Mouse (Mus musculus) forebrain, embryonic 12.5 days (tissue): ENCODE results near the gene Taf10. TPM values are rescaled to one million over a fixed set of nuclear protein-coding genes. Genes with fewer than 3 reads are reported as not detected.
A peak's percentile ranks its signal among the peaks of the same experiment; 100 is the strongest.

Experiments
- ATAC-seq: fragments of 200-750 bp; cut with Nextera tagmentation; 2 replicates; pipeline ENCODE4 v1.8.0; 2017; ENCODE audit warnings: moderate TSS enrichment; ENCODE audit not compliant: low FRiP score
- H3K27ac ChIP-seq: fragments of 300-500 bp; sonication (generic); 2 replicates; pipeline ENCODE4 v1.5.1; 2016; ENCODE audit warnings: mild to moderate bottlenecking
- H3K27me3 ChIP-seq: fragments of 300-500 bp; sonication (generic); 2 replicates; pipeline ENCODE4 v1.6.1; 2016; ENCODE audit warnings: mild to moderate bottlenecking
- H3K36me3 ChIP-seq: fragments of 300-500 bp; sonication (generic); replicated peaks from 2 replicates; pipeline ENCODE4 v1.6.1; 2016; ENCODE audit warnings: mild to moderate bottlenecking
- H3K4me1 ChIP-seq: fragments of 300-500 bp; sonication (generic); 2 replicates; pipeline ENCODE4 v1.6.1; 2016
- H3K4me2 ChIP-seq: fragments of 300-500 bp; sonication (generic); 2 replicates; pipeline ENCODE4 v1.6.1; 2016; ENCODE audit warnings: mild to moderate bottlenecking, moderate library complexity
- H3K4me3 ChIP-seq: fragments of 300-500 bp; sonication (generic); replicated peaks from 2 replicates; pipeline ENCODE4 v1.5.1; 2016; ENCODE audit warnings: mild to moderate bottlenecking
- H3K9ac ChIP-seq: fragments of 300-500 bp; sonication (generic); 2 replicates; pipeline ENCODE4 v1.6.1; 2016; ENCODE audit warnings: mild to moderate bottlenecking
- H3K9me3 ChIP-seq: fragments of 300-500 bp; sonication (generic); 2 replicates; pipeline ENCODE4 v1.6.1; 2016
- WGBS: fragments of 180-500 bp; shearing (Covaris S2); methylation state at CpG from one replicate; pipeline ENCODE4 v1.1.7; 2016; 5-methylcytosine and 5-hydroxymethylcytosine counted together
- polyA plus RNA-seq: library from polyadenylated mRNA; unstranded; fragments of >200 nt; fragmentation: Nextera tagmentation; extraction: Ambion mirVana; gene quantifications from 2 replicates; pipeline ENCODE4 v1.2.1, GENCODE M21; 2016

Taf10 gene
- polyA plus RNA-seq, 1 experiment from 2014 or later = 170 TPM

GRCm38 (mm10) chr7:105774661-105775060 is 30.5 kb upstream of the Taf10 start:
- 38% methylated on average over 8 of the region's 8 CpGs for WGBS
- no peak overlapping the region for H3K4me3 ChIP-seq
- ATAC-seq = peak; percentile 50; the same call in 1 of the 2 replicates

GRCm38 (mm10) chr7:105773041-105773440 is 28.9 kb upstream of the Taf10 start:
- H3K27me3 ChIP-seq = no peaks in the 10 kb centered on the region

More at GRCm38 (mm10) chr7:105774661-105775060, 30.5 kb upstream of the Taf10 start:
- peaks cover 41% of the 10 kb centered on the region for H3K4me1 ChIP-seq
- H3K27me3 ChIP-seq = no peaks in the 10 kb centered on the region
- H3K4me2 ChIP-seq = no peak overlapping the region
- no peak overlapping the region for H3K27ac ChIP-seq
- H3K36me3 ChIP-seq = peaks cover 66% of the 10 kb centered on the region
- H3K9me3 ChIP-seq = no peaks in the 10 kb centered on the region
- H3K9ac ChIP-seq = no peak overlapping the region

GRCm38 (mm10) chr7:105772331-105772730 is 28.2 kb upstream of the Taf10 start:
- Histone ChIP-seq H3K36me3 (peaks cover 71% of the 10 kb centered on the region), H3K4me3 (no peak overlapping the region), H3K4me1 (peaks cover 38% of the 10 kb centered on the region), H3K9ac (no peak overlapping the region), H3K9me3 (no peaks in the 10 kb centered on the region), H3K27ac (no peak overlapping the region), H3K27me3 (no peaks in the 10 kb centered on the region), H3K4me2 (no peak overlapping the region)
- no peak for ATAC-seq
- WGBS = 96% methylated on average over 15 of the region's 15 CpGs

More at GRCm38 (mm10) chr7:105773041-105773440, 28.9 kb upstream of the Taf10 start:
- no peak for ATAC-seq
- Histone ChIP-seq H3K9me3 (no peaks in the 10 kb centered on the region), H3K27ac (no peak overlapping the region), H3K36me3 (peaks cover 63% of the 10 kb centered on the region), H3K4me1 (peaks cover 36% of the 10 kb centered on the region), H3K9ac (no peak overlapping the region), H3K4me2 (no peak overlapping the region), H3K4me3 (no peak overlapping the region)
- 86% methylated on average over 5 of the region's 5 CpGs for WGBS

GRCm38 (mm10) chr7:105769959-105770358 is 25.8 kb upstream of the Taf10 start:
- 94% methylated on average over 3 of the region's 3 CpGs for WGBS
- Histone ChIP-seq H3K4me3 (no peak overlapping the region), H3K9ac (no peak overlapping the region), H3K27ac (no peak overlapping the region), H3K4me2 (no peak overlapping the region), H3K4me1 (peaks cover 32% of the 10 kb centered on the region), H3K9me3 (no peaks in the 10 kb centered on the region), H3K36me3 (peaks cover 79% of the 10 kb centered on the region), H3K27me3 (peaks cover 5% of the 10 kb centered on the region)
- ATAC-seq = no peak

GRCm38 (mm10) chr7:105767729-105768165 is 23.6 kb upstream of the Taf10 start:
- Histone ChIP-seq H3K9ac (no peak overlapping the region), H3K4me1 (peaks cover 22% of the 10 kb centered on the region), H3K36me3 (peaks cover 92% of the 10 kb centered on the region), H3K27ac (no peak overlapping the region), H3K4me2 (no peak overlapping the region), H3K9me3 (no peaks in the 10 kb centered on the region), H3K27me3 (peaks cover 27% of the 10 kb centered on the region), H3K4me3 (no peak overlapping the region)
- peak; percentile 27; the same call in 1 of the 2 replicates for ATAC-seq
- 18% methylated on average over 6 of the region's 6 CpGs for WGBS

- H3K9me3 ChIP-seq = no peaks in the 10 kb centered on the region
- no peak overlapping the region for H3K27ac ChIP-seq
- no peak for ATAC-seq
- peaks cover 22% of the 10 kb centered on the region for H3K4me1 ChIP-seq
- 92% methylated on average over 11 of the region's 11 CpGs for WGBS
- H3K4me3 ChIP-seq = no peak overlapping the region
- peaks cover 80% of the 10 kb centered on the region for H3K36me3 ChIP-seq
- no peak overlapping the region for H3K4me2 ChIP-seq
- H3K9ac ChIP-seq = no peak overlapping the region
- peaks cover 39% of the 10 kb centered on the region for H3K27me3 ChIP-seq
These were observed 20.2 kb upstream of the Taf10 start for GRCm38 (mm10) chr7:105764331-105764730.

- no peak overlapping the region for H3K4me3 ChIP-seq
- H3K4me1 ChIP-seq = peaks cover 7% of the 10 kb centered on the region
- no peaks in the 10 kb centered on the region for H3K9me3 ChIP-seq
- no peak overlapping the region for H3K9ac ChIP-seq
- peaks cover 39% of the 10 kb centered on the region for H3K27me3 ChIP-seq
- peak; percentile 37; the same call in 1 of the 2 replicates for ATAC-seq
- whole genome bisulfite sequencing = 19% methylated on average over 55 of the region's 55 CpGs
- H3K36me3 ChIP-seq = peaks cover 84% of the 10 kb centered on the region
- peak overlapping the region; percentile 8; the same call in 1 of the 2 replicates for H3K4me2 ChIP-seq
- no peak overlapping the region for H3K27ac ChIP-seq
These were observed 18.5 kb upstream of the Taf10 start for GRCm38 (mm10) chr7:105762517-105763270.

- Histone ChIP-seq H3K4me3 (no peak overlapping the region), H3K9me3 (no peaks in the 10 kb centered on the region), H3K4me2 (peak overlapping the region; percentile 8; the same call in 1 of the 2 replicates), H3K9ac (no peak overlapping the region), H3K27ac (no peak overlapping the region), H3K27me3 (peaks cover 39% of the 10 kb centered on the region), H3K4me1 (0 out of 2 replicates have a peak, but pooled peaks cover 2% of the 10 kb centered on the region), H3K36me3 (peaks cover 88% of the 10 kb centered on the region)
- ATAC-seq = 0 out of 2 replicates have a peak, but pooled peaks have one; percentile 17
- WGBS = 17% methylated on average over 51 of the region's 51 CpGs
These were observed 17.8 kb upstream of the Taf10 start for GRCm38 (mm10) chr7:105761813-105762484.

- ATAC-seq = no peak
- no peak overlapping the region for H3K27ac ChIP-seq
- peaks cover 17% of the 10 kb centered on the region for H3K4me1 ChIP-seq
- H3K27me3 ChIP-seq = no peaks in the 10 kb centered on the region
- WGBS = 91% methylated on average over 10 of the region's 10 CpGs
- no peak overlapping the region for H3K4me3 ChIP-seq
- H3K36me3 ChIP-seq = peaks cover 67% of the 10 kb centered on the region
- no peaks in the 10 kb centered on the region for H3K9me3 ChIP-seq
- H3K4me2 ChIP-seq = no peak overlapping the region
- H3K9ac ChIP-seq = no peak overlapping the region
These were observed 9.1 kb upstream of the Taf10 start for GRCm38 (mm10) chr7:105753281-105753680.

- Histone ChIP-seq H3K4me2 (no peak overlapping the region), H3K27me3 (no peaks in the 10 kb centered on the region), H3K9ac (no peak overlapping the region), H3K4me3 (no peak overlapping the region), H3K4me1 (peaks cover 17% of the 10 kb centered on the region), H3K27ac (peak overlapping the region; percentile 8; the same call in 1 of the 2 replicates), H3K9me3 (no peaks in the 10 kb centered on the region), H3K36me3 (peaks cover 64% of the 10 kb centered on the region)
- 0 out of 2 replicates have a peak, but pooled peaks have one; percentile 1 for ATAC-seq
- WGBS = 88% methylated on average over 2 of the region's 2 CpGs
These were observed 8.6 kb upstream of the Taf10 start for GRCm38 (mm10) chr7:105752716-105753115.

- peak within 1 kb of the TSS; percentile 68; the same call in 1 of the 2 replicates for H3K27ac ChIP-seq
- peak; percentile 96 for ATAC-seq
- H3K27me3 ChIP-seq = no peaks in the 10 kb centered on the region
- 22% methylated on average over 20 of the region's 20 CpGs for WGBS
- H3K9me3 ChIP-seq = no peaks in the 10 kb centered on the region
- peaks cover 57% of the 10 kb centered on the region for H3K36me3 ChIP-seq
- peak within 1 kb of the TSS; percentile 71 for H3K9ac ChIP-seq
- peak within 1 kb of the TSS; percentile 52 for H3K4me3 ChIP-seq
- peaks cover 17% of the 10 kb centered on the region for H3K4me1 ChIP-seq
- peak within 1 kb of the TSS; percentile 71 for H3K4me2 ChIP-seq
These were observed 7.6 kb upstream of the Taf10 start, which contains the start of gene Tpp1 for GRCm38 (mm10) chr7:105751491-105752433. Gene Tpp1 (minus strand): TSS chr7:105752235.
